Mouse (Mus musculus) urinary bladder, adult 18-20 months (tissue): ENCODE measurements around the gene Arhgef7.

Experiments used
- DNase-seq, 2 experiments: peaks; one replicate each; pipeline ENCODE4 v3.0.0; 2022; ENCODE audit warnings: low spot score in 2 of 2, mixed read lengths in 2 of 2

Gene Arhgef7

GRCm38 (mm10) chr8:11727651-11728481 lies at the start of gene Arhgef7:
Gene Arhgef7, plus strand, starts transcription at chr8:11727721.
- DNase-seq: no peak

- no peak for DNase-seq
Measured at GRCm38 (mm10) chr8:11684558-11684957, 43.0 kb upstream of the Arhgef7 start.

- no peak for DNase-seq
Measured at GRCm38 (mm10) chr8:11687251-11687650, 40.3 kb upstream of the Arhgef7 start.

GRCm38 (mm10) chr8:11689945-11690344 lies 37.6 kb upstream of the Arhgef7 start:
- DNase-seq: no peak

GRCm38 (mm10) chr8:11691284-11691683 lies 36.2 kb upstream of the Arhgef7 start:
- DNase-seq: peak in 1 of 2 experiments; percentile 16

- no peak for DNase-seq
Measured at GRCm38 (mm10) chr8:11691761-11692160, 35.8 kb upstream of the Arhgef7 start.

- DNase-seq: no peak
Measured at GRCm38 (mm10) chr8:11692455-11692854, 35.1 kb upstream of the Arhgef7 start.

GRCm38 (mm10) chr8:11693972-11694371 lies 33.5 kb upstream of the Arhgef7 start:
- DNase-seq: no peak

- no peak for DNase-seq
Measured at GRCm38 (mm10) chr8:11696176-11696575, 31.3 kb upstream of the Arhgef7 start.

GRCm38 (mm10) chr8:11697467-11697866 lies 30.1 kb upstream of the Arhgef7 start:
- no peak for DNase-seq

GRCm38 (mm10) chr8:11699442-11700001 lies 28.0 kb upstream of the Arhgef7 start:
- DNase-seq: no peak

- peak; percentile 64 to 71 for DNase-seq
Measured at GRCm38 (mm10) chr8:11700060-11701032, 27.2 kb upstream of the Arhgef7 start.

- DNase-seq: no peak
Measured at GRCm38 (mm10) chr8:11701033-11701362, 26.5 kb upstream of the Arhgef7 start, which contains the start of gene 1700016D06Rik. Gene 1700016D06Rik, minus strand, starts transcription at chr8:11701063.

- no peak for DNase-seq
Measured at GRCm38 (mm10) chr8:11701428-11701827, 26.1 kb upstream of the Arhgef7 start.

GRCm38 (mm10) chr8:11703789-11704188 lies 23.7 kb upstream of the Arhgef7 start:
- DNase-seq: no peak

- DNase-seq: no peak
Measured at GRCm38 (mm10) chr8:11704716-11705420, 22.7 kb upstream of the Arhgef7 start.

GRCm38 (mm10) chr8:11705818-11706217 lies 21.7 kb upstream of the Arhgef7 start:
- DNase-seq: no peak

- no peak for DNase-seq
Measured at GRCm38 (mm10) chr8:11707701-11708100, 19.8 kb upstream of the Arhgef7 start.

- no peak for DNase-seq
Measured at GRCm38 (mm10) chr8:11708815-11709214, 18.7 kb upstream of the Arhgef7 start.

GRCm38 (mm10) chr8:11709542-11709941 lies 18.0 kb upstream of the Arhgef7 start:
- DNase-seq: no peak

GRCm38 (mm10) chr8:11710415-11710814 lies 17.1 kb upstream of the Arhgef7 start:
- no peak for DNase-seq
